Mouse (Mus musculus) spleen, postnatal 36 days (tissue): Measurements from ENCODE around the gene Psmd10.

Experiments used
- DNase-seq, 2 experiments: peaks; one replicate each; pipeline ENCODE4 v3.0.0; 2022; ENCODE audit warnings: low spot score in 2 of 2, mixed read lengths in 1 of 2

The Psmd10 gene

DNA sequence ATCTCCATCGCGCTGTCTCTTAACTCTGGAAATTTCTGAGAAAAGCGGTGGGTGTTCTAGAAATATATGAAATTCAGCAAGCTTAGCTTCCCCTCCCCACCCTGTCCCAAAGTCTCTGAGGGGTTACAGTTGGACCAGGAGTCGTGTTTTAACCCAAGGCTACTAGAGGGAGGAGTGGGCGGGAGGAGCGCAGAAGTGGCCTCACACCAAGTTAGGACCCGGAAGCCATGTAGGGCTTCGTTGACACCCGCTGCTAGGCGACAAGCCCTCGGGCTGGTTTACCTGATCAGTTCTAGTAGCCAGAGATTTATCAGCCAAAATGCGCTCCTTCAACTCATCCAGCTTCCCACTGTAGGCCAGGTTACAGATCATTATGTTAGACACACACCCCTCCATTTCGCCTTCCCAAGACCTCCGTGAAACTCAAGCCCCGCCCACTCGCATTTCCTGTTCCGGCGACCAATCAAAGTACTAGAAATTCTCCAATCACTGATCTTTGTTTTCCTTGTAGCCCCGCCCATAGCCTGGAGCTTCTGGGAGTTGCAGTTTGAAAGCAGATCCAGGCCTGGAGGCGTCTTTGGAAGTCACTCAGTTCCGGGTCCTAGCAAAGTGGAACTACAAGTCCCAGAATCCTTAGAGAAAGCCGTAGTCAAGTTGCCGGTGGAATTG, at the start of gene Psmd10, which contains the start of gene Atg4a:
Gene Psmd10, minus strand, starts transcription at position 457 of the 669 bp plus-strand sequence.
Gene Atg4a, plus strand, starts transcription at position 636 of the 669 bp plus-strand sequence.
- DNase-seq, result peak; percentile 89 to 94

DNA sequence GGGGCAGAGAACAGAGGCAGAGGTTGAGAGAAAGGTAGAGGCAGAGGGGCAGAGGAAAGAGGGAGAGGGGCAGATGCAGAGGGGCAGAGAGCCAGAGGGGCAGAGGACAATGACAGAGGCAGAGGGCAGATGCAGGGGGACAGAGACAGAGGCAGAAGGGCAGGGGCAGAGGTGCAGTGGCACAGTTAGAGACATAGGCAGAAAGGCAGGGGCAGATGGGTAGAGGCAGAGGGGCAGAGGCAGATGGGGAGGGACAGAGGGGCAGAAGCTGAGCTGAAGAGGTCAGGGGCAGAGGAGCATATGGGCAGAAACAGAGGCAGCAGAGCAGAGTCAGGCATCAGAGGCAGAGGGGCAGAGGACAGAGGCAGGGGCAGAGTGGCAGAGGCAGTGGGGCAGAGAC, 42.4 kb upstream of the Psmd10 start:
- no peak for DNase-seq

GRCm38 (mm10) chrX:140997912-140998545, 41.5 kb upstream of the Psmd10 start:
- DNase-seq, result no peak

- DNase-seq, result no peak
These were observed 40.5 kb upstream of the Psmd10 start for GRCm38 (mm10) chrX:140996909-140997516.

GRCm38 (mm10) chrX:140985256-140985655, 28.7 kb upstream of the Psmd10 start:
- no peak for DNase-seq

GRCm38 (mm10) chrX:140984795-140985194, 28.3 kb upstream of the Psmd10 start:
- no peak for DNase-seq

GRCm38 (mm10) chrX:140983206-140983960, 26.9 kb upstream of the Psmd10 start:
- no peak for DNase-seq

GRCm38 (mm10) chrX:140980163-140980562, 23.6 kb upstream of the Psmd10 start:
- no peak for DNase-seq

DNA sequence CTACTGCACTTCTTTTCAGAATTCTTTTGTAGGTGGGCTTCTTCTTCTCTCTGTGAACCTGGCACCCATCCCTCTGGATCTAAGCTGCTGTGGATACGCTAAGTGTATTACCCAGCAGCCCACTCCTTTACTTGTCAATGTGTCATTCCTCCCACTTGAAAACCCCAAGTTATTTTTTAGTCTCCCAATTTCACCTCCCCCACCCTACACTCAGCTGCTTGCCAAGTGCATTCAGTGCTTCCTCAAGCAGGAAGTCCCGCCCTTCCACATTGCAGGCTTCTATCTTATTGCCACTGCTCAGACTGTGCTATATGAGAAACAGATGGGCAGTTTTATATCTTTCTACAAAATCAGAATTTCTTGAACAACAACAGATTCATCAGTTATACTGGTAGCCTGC, 23.0 kb upstream of the Psmd10 start:
- no peak for DNase-seq

- DNase-seq, result no peak
These were observed 22.4 kb upstream of the Psmd10 start for GRCm38 (mm10) chrX:140978943-140979342.

DNA sequence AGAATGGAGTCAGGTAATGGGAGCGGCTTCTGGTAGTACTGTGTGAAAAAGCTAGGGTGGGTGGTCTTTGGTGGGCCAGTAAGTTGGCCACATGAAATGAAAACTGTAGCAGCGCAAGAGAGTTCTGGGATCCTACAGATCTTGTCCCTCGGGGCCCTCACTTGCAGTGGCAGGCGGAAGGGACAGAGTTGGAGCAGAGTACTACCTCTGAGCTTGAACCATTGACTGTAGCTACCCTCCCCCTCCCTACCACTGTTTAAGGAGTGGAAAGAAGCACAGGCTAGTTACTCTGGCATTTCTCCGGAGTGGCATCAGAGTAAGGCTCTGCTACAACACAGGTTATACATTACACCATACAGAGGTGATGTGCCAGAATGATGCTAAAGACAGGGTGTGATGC, 431 bp upstream of the Psmd10 start:
- DNase-seq, result no peak

- DNase-seq, result peak; percentile 16 to 32
These were observed 2.9 kb downstream of the Psmd10 start for GRCm38 (mm10) chrX:140953618-140954017.

DNA sequence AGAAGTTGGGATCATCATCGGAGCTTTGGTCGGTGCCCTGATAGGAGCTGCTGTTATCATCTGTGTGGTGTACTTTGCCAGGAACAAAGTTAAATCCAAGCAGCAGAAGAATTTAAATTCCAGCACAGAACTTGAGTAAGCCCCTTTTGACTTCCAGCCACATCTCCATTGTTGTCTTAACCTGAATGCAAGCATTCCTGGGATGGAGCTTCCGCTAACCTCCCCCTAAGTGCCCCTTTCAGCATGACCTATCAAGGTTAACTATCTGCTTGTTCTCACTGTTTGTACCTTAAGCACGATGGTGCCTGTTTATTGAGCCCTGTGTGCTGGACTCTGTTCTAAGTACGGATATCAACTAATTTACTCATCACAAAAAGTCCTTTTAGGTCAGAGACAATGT, 20.3 kb downstream of the Psmd10 start:
- DNase-seq, result no peak

DNA sequence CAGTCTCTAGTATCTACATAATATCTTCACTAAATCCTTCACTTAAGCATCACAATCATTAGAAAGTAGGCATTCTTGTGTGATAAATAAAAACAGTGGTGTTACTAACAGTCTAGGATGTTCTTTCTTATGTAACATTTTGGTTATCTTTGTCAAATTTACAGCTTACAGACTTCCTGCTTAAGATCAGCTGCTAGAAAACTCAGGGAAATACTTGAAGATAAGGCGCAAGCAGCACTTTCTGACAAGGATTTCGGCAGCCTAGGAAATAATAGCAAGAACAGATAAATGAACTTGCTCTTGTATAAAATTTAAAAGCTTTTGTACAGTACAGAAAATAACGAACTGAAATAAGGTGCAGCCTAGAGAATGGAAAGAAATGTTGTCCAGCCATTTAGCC, 23.3 kb downstream of the Psmd10 start:
- no peak for DNase-seq

GRCm38 (mm10) chrX:140932066-140932465, 24.5 kb downstream of the Psmd10 start:
- DNase-seq, result no peak

DNA sequence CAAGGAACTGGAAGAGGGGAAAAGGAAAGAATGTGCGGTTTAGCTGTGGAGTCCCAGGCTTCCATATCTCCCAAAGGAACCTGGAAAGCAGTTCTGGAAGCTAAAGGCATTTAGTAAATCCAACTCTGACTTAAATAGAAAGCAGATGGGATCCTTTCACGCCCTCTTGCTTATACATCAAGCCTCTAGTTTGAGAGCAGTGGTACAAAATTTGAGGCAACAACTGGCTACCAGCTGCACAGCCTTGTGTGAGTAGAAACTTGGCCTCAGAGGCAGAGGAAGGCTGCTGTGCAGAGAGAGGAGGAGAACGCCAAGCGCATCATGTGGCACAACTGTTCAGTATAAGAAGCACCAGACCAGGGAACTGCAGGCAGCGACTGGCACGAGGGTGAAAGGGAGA, 35.2 kb downstream of the Psmd10 start:
- DNase-seq, result no peak

- no peak for DNase-seq
These were observed 49.2 kb downstream of the Psmd10 start, which contains the start of gene Vsig1 for GRCm38 (mm10) chrX:140907360-140907759. Gene Vsig1, plus strand, starts transcription at chrX:140907608.

DNA sequence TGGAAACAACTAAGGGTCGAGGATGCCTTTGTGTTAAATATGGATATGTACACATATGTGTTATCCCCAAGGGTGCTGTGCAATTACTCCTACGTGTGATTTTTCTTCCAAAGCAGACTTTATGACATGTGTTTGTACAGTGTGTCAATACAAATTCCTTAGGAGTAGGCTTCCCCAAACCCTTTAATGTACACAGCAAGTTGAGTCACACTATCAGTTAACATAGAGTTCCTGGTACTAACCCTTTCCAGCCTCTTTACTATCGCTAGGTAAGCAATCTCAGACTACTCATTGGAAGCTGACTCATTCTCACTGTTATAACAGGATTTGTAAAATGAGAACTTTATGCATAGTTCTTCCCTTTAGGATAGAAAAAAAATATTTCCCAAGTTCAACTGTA, 53.0 kb downstream of the Psmd10 start:
- DNase-seq, result no peak
